Mouse (Mus musculus): ENCODE results near the gene Depdc5.

DNA sequence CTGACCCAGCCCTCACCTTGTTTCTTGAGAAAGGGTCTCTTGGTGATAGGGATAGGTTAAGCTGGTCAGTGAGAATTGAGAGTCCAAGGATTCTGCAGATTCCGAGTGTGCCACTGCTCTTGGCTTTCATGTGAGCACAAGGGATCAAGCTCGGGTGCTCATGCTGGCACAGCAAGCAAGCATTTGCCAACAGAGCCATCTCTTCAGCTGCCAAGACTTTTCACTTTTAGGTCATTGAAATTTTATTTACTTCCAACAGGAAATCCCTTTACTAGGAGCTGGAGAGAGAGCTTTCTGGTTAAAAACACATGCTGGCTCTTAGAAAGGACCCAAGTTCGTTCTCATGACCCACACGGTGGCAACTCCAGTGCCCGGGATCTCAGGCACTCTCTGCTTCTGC, 26.5 kb upstream of the Depdc5 start:
- no peak for TF ChIP-seq POLR2A (IDR thresholded peaks at IDR 0.05; ENCODE audit: extremely low read depth, insufficient read depth, low read length)
- no peak for TF ChIP-seq CTCF (IDR thresholded peaks at IDR 0.05; ENCODE audit: extremely low read depth, insufficient read depth, low read length)
